Mouse (Mus musculus) urinary bladder, postnatal 36 days (tissue): ENCODE results near the gene BC061237.
"Not testable (repeated sequence)": the region's sequence is repeated elsewhere in the genome, so short reads cannot be mapped to it uniquely, and the experiment has no call there.

Source experiments
- DNase-seq, 2 experiments: peaks; one replicate each; pipeline ENCODE4 v3.0.0; 2022; ENCODE audit warnings: low spot score in 2 of 2, mixed read lengths in 1 of 2

The BC061237 gene

DNA sequence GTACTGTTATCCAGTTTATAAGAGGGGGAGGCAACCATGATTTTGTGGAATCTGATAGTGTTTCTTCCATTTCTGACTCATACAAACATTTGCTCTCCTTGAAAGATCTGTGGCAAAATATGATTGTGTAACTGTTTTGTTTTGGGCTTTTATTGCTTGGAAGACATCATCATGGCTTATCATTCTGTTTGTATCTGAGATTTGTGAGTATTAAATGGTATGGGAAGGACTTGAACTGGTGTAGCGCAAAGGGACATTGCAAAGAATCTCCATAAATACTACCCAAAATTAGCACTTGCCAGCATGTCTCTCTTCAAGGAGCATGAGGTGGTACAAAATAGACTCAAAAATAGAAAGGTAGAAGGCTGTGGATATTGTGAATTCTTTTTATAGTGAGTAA, at the start of gene BC061237:
Gene BC061237 (plus strand): TSS at position 301 of the 400 bp plus-strand sequence.
- DNase-seq, result not testable (repeated sequence)

DNA sequence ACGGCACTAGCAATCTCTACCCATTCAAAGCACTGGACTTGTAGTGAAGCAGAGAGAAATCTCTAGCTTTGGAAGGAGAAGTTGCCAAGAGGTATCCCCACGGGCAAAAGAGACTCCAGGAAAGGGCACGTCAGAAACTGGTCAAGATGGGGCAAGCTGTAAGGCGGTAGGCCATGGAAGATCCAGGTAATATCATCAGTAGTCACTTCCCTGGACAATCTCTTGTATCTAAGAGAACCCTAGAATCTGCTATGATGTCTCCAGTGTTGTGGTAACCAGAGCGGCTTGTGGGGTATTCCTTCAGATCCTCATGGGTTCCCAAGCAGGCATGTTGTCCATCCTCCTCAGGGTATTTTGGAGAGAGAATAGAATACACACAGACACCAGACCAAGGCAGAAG, 25.7 kb downstream of the BC061237 start, which contains the start of gene Gm17093:
Gene Gm17093 (plus strand): TSS at position 301 of the 400 bp plus-strand sequence.
- DNase-seq, result not testable (repeated sequence)

DNA sequence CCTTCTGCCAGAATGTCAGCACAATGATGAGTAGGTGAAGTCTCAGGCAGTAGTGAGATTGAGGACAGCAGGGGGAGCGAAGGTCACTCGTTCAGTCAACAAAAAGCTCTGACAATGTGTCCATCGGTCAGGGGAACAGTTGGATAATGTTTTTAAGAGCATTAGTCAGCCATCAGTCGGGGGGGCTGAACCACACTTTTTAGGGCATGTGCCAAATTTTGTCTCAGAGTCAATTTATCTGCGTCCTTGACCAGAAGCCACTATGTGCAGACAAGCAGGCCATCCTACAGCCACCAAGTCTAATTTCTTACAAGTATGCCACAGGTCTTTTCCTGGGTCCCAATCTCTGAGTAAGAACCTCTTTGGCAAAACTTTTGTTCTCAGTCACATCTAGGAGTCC, 55.7 kb downstream of the BC061237 start:
- DNase-seq, result not testable (repeated sequence)
